Mouse (Mus musculus): ENCODE measurements around the gene Heatr5a.

The Heatr5a gene

DNA sequence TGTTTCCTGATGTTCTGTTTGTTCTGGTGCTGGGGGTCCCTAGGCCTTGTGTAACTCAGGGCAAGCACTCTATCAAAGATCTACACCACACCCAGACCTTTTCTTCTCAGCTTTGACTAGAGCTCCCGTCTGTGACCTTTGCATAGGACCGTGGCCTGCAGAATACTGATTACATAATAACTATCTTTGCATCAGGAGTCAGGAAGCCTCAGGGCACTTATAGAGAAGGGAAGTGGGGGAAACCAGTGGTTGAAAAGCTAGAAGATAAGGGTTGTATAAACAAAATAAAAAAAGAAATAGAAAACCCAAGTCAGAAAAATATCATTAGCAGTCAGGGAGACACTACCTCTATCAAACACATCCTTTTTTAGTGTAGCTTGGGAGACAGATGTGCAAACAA is 121.2 kb downstream of the Heatr5a start:
- DNase-seq (ENCODE audit: low read depth, low spot score): no peak

DNA sequence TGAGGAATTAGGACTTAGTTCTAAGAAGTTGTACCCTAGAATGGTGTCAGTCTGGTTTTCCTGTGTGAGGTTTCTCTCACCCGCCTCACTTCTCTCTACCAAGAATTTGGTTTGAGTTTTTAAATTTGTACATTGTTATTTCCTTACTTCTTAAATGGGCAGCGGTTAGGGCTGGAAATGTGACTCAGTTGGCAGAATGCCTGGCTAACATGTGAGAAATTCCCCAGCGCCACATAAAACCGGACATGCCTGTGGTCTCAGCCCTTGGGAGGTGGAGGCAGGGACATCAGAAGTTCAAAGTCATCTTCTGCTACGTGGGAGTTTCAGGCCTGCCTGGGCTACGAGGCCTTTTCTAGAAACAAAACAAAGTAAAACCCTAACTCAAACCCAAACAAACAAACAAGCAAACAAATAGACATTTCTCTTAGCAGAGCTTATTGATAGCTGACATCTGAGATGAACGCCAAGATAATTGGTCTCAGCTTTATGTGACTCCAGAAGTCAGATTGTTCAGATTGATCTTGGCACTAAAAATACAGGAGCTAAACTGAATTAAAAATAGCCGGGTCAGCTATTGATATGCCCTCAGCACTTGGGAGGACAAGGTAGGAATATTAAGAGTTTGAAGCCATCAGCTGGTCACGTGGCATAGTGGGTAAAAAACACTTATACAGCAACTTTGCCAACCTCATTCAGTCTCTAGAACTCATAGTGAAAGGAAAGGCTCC is 123.0 kb downstream of the Heatr5a start:
- no peak for DNase-seq (ENCODE audit: low read depth, low spot score)

DNA sequence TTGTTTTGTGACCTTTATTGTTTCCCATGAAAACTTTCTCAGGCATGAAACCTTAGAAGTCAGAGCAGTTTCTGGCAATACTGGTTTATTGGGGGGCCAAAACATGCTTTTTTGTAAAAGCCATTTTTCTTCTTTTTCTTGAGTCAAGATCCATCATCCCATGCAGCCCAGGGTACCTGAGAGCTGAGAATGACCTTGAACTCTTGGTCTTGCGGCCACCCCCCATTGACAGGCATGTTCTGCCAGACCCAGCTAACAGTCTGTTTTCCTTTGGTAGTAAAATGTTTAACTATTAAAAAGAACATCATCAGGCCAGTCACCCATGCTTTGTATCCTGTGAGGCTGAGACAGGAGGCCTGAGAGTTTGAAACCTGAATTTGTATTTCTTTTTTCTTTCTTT is 125.9 kb downstream of the Heatr5a start:
- DNase-seq (ENCODE audit: low read depth, low spot score): no peak

GRCm38 (mm10) chr12:51844771-51845256 is 126.3 kb downstream of the Heatr5a start:
- DNase-seq (ENCODE audit: low read depth, low spot score): peak; percentile 55

- DNase-seq (ENCODE audit: low read depth, low spot score): no peak
These were observed 127.3 kb downstream of the Heatr5a start for GRCm38 (mm10) chr12:51843576-51844520.

- DNase-seq (ENCODE audit: low read depth, low spot score): no peak
These were observed 128.8 kb downstream of the Heatr5a start for GRCm38 (mm10) chr12:51842081-51842864.

DNA sequence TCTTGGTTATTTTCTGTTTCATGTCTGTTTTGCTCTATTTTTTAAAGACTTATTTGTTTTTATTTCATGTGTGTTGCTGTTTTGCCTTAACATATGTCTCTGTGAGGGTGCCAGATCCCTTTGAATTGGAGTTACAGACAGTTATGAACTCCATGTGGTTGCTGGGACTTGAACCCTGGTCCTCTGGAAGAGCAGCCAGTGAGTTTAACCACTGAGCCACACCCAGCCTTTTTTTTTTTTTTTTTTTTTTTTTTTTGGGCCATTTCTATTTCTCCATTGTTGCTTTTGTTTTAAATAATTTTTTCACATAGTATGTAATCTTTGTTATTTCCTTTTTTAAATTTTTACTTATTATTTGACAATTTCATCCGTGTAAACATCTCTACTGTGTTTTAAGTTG is 131.3 kb downstream of the Heatr5a start:
- no peak for DNase-seq (ENCODE audit: low read depth, low spot score)

GRCm38 (mm10) chr12:51835219-51835618 is 135.9 kb downstream of the Heatr5a start:
- no peak for DNase-seq (ENCODE audit: low read depth, low spot score)

DNA sequence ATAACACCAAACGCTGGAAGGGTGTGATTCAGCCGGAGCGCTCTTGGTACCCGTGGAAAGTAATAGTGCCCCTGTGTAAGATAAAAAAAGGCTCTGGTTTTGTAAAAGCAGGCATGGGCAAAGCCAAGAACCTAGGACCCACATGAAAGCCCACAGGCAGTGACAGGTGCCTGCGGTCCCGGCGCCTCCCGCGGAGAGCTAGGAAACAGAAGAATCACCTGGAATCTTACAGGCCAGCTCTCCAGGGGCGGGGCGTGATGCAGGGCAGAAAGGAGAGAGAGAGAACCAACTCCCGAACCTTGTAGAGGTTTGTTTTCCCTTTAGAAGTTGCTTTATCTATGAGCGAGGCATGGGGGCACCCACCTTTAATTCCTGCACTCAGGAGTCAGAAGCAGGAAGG is 139.2 kb downstream of the Heatr5a start:
- DNase-seq (ENCODE audit: low read depth, low spot score): no peak

DNA sequence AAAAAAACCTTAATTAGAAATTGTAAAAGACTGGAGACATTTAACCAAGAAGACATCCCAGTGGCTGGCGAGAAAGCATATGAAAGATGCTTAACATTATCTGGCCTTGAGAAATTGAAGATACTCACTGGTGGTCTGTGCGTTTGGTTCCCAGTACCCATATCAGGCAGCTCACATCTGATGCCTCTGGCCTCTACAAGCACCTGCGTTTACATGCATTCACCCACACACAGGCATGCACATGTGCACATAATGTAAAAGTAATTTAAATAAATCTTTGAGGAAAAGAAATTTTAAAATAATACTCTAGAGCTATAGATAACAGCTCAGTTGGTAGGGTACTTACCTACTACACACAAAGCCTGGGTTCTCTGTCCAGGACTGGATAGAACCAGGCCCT is 139.8 kb downstream of the Heatr5a start:
- no peak for DNase-seq (ENCODE audit: low read depth, low spot score)

DNA sequence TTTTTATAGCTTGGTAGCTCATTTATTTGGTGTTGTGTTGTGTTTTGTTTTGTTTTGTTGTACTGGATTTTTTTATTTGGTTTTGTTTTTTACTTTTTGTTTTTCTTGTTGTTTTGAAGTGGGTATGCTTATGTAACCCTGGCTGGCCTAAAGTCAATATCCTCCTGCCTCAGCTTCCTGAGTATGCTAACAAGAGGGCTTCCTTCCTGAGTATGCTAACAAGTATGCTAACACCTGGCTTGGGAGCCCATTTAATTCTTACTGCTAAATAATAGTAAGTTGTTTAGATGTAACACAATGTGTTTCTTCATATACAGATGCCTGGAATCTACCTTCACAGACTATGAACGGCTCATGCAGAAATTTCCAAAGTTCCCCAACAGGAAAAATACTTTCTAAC is 140.4 kb downstream of the Heatr5a start:
- no peak for DNase-seq (ENCODE audit: low read depth, low spot score)

- no peak for DNase-seq (ENCODE audit: low read depth, low spot score)
These were observed 141.1 kb downstream of the Heatr5a start for GRCm38 (mm10) chr12:51830077-51830402.

GRCm38 (mm10) chr12:51829290-51830076 is 141.6 kb downstream of the Heatr5a start, which contains the start of gene Hectd1:
TSS of gene Hectd1 (minus strand) at chr12:51829536.
- DNase-seq (ENCODE audit: low read depth, low spot score): peak; percentile 15

DNA sequence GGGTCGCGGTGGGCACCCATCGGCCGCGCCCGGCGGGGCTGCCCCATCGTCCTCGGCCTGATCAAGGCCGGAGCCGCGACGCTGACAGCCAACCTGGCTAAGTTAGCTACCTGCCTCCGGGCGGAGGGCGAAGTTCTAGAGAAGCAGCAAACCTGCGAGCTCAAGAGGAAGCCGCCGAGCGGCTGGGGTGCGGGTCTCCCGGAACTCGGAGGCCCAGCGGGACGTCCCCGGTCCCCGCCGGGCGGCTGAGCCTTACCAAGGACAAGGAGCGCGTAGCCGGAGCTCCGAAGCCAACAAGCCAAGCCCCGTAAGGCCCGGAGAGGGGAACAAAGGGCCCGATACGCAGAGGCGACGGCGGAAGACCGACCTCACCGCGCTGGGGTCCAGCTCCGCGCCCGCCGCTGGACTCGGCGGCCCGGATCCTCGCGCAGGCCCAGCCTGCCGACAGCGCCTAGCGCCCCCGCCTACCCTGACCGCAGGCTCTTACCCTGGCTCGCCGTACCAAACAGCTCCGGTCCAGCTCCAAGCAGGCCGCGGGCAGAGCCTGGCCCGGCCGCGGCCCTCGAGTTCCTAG is 142.3 kb downstream of the Heatr5a start:
- peak; percentile 45 for DNase-seq (ENCODE audit: low read depth, low spot score)

DNA sequence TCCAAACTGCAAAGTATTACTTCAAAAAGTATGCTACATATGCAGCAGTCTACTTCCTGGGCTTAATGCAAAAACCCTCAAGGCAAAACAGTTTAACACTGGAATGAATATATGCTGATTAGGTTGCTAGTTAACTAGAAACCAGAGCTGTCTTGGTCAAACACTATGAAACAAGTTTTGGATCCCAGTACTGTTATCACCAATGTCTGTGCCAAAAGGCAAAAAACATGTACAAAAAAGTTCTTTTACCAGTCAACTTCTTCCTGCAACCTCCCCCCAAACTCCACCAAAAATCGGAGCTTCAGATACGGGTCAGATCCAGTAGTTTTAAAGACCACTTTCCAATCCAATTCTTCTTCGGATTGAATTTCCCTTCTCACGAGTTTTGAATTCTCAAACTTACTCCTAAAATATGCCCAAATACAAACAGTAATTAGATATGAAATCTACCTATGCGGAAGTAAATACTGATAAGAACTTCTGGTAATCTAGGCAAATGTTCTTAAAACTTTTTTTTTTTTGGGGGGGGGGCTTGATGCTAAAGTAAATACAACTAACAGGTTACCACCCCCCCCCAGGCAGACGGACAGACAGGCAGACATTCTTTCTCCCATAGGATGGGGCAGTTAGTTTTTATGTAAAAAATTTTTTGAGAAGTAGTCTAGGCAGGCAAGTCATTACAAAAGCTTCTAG is 143.0 kb downstream of the Heatr5a start:
- DNase-seq (ENCODE audit: low read depth, low spot score): no peak

All from telencephalon, adult 2 months (tissue).